Mouse (Mus musculus): Measurements from ENCODE around the gene Epha7.

DNA sequence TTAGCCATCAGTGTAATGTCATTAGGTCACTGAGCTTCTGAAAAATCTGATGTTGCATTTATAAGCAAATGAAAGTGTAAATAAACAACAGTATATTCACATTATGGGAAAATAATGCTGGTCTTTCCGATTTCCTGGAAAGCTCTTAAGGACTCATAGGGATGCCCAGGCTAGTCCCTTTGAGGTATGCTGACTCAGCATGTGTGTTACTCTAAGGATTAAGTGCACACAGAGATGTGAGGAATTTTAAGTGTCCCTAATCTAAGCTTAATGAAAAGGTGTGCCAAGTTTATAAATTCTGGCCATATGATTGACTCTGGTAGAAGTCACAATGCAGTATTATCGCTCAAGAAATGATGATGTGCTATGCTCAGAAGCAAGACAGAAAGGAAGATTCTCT, 127.8 kb downstream of the Epha7 start:
- TF ChIP-seq ZNF384 (IDR thresholded peaks at IDR 0.05; ENCODE audit: low read depth, low read length) (no peak), CHD2 (IDR thresholded peaks at IDR 0.05; ENCODE audit: low read length) (no peak), EP300 (IDR thresholded peaks at IDR 0.05; ENCODE audit: low read length) (no peak), USF2 (conservative IDR thresholded peaks at IDR 0.05; ENCODE audit: low read depth, low read length) (no peak)

All from CH12.LX (cell line).